Mouse (Mus musculus) forebrain, embryonic 12.5 days (tissue): ENCODE measurements around the gene Nfix. TPM values are rescaled to one million over a fixed set of nuclear protein-coding genes. Genes with fewer than 3 reads are reported as not detected.

ENCODE experiments used
- ATAC-seq: fragments of 200-750 bp; cut with Nextera tagmentation; 2 replicates; pipeline ENCODE4 v1.8.0; 2017; ENCODE audit warnings: moderate TSS enrichment; ENCODE audit not compliant: low FRiP score
- H3K27ac ChIP-seq: fragments of 300-500 bp; sonication (generic); 2 replicates; pipeline ENCODE4 v1.5.1; 2016; ENCODE audit warnings: mild to moderate bottlenecking
- H3K27me3 ChIP-seq: fragments of 300-500 bp; sonication (generic); 2 replicates; pipeline ENCODE4 v1.6.1; 2016; ENCODE audit warnings: mild to moderate bottlenecking
- H3K36me3 ChIP-seq: fragments of 300-500 bp; sonication (generic); replicated peaks from 2 replicates; pipeline ENCODE4 v1.6.1; 2016; ENCODE audit warnings: mild to moderate bottlenecking
- H3K4me1 ChIP-seq: fragments of 300-500 bp; sonication (generic); 2 replicates; pipeline ENCODE4 v1.6.1; 2016
- H3K4me2 ChIP-seq: fragments of 300-500 bp; sonication (generic); 2 replicates; pipeline ENCODE4 v1.6.1; 2016; ENCODE audit warnings: mild to moderate bottlenecking, moderate library complexity
- H3K4me3 ChIP-seq: fragments of 300-500 bp; sonication (generic); replicated peaks from 2 replicates; pipeline ENCODE4 v1.5.1; 2016; ENCODE audit warnings: mild to moderate bottlenecking
- H3K9ac ChIP-seq: fragments of 300-500 bp; sonication (generic); 2 replicates; pipeline ENCODE4 v1.6.1; 2016; ENCODE audit warnings: mild to moderate bottlenecking
- H3K9me3 ChIP-seq: fragments of 300-500 bp; sonication (generic); 2 replicates; pipeline ENCODE4 v1.6.1; 2016
- WGBS: fragments of 180-500 bp; shearing (Covaris S2); methylation state at CpG from one replicate; pipeline ENCODE4 v1.1.7; 2016; 5-methylcytosine and 5-hydroxymethylcytosine counted together
- polyA plus RNA-seq: library from polyadenylated mRNA; unstranded; fragments of >200 nt; fragmentation: Nextera tagmentation; extraction: Ambion mirVana; gene quantifications from 2 replicates; pipeline ENCODE4 v1.2.1, GENCODE M21; 2016

Nfix gene
- polyA plus RNA-seq, 1 experiment from 2014 or later = 31.9 TPM

GRCm38 (mm10) chr8:84711312-84711711 lies 88.8 kb downstream of the Nfix start:
- Histone ChIP-seq H3K27ac (peak overlapping the region; percentile 96), H3K4me3 (no peak overlapping the region), H3K27me3 (peaks cover 59% of the 10 kb centered on the region), H3K36me3 (no peaks in the 10 kb centered on the region), H3K9ac (peak overlapping the region; percentile 39; the same call in 1 of the 2 replicates), H3K4me1 (peaks cover 93% of the 10 kb centered on the region), H3K4me2 (peak overlapping the region; percentile 15; the same call in 1 of the 2 replicates), H3K9me3 (no peaks in the 10 kb centered on the region)
- 40% methylated on average over 3 of the region's 3 CpGs for WGBS
- ATAC-seq = no peak

GRCm38 (mm10) chr8:84709931-84710330 lies 90.2 kb downstream of the Nfix start:
- H3K4me3 ChIP-seq = no peak overlapping the region
- H3K9ac ChIP-seq = peak overlapping the region; percentile 12; the same call in 1 of the 2 replicates
- H3K4me1 ChIP-seq = peaks cover 92% of the 10 kb centered on the region
- H3K9me3 ChIP-seq = no peaks in the 10 kb centered on the region
- H3K27me3 ChIP-seq = peaks cover 60% of the 10 kb centered on the region
- 90% methylated on average over 1 of the region's 1 CpGs for WGBS
- ATAC-seq = no peak
- no peak overlapping the region for H3K4me2 ChIP-seq
- H3K36me3 ChIP-seq = no peaks in the 10 kb centered on the region
- H3K27ac ChIP-seq = peak overlapping the region; percentile 84

GRCm38 (mm10) chr8:84708774-84709475 lies 91.2 kb downstream of the Nfix start:
- Histone ChIP-seq H3K4me2 (peak overlapping the region; percentile 13; the same call in 1 of the 2 replicates), H3K9ac (0 out of 2 replicates have a peak overlapping the region, but pooled peaks have one; percentile 17), H3K27ac (peak overlapping the region; percentile 84), H3K27me3 (peaks cover 60% of the 10 kb centered on the region), H3K36me3 (no peaks in the 10 kb centered on the region), H3K4me1 (peaks cover 91% of the 10 kb centered on the region), H3K4me3 (no peak overlapping the region), H3K9me3 (no peaks in the 10 kb centered on the region)
- peak; percentile 73 for ATAC-seq
- WGBS = 8% methylated on average over 12 of the region's 12 CpGs

GRCm38 (mm10) chr8:84708071-84708541 lies 92.0 kb downstream of the Nfix start:
- H3K4me2 ChIP-seq = peak overlapping the region; percentile 39
- WGBS = 4% methylated on average over 15 of the region's 15 CpGs
- no peaks in the 10 kb centered on the region for H3K36me3 ChIP-seq
- no peaks in the 10 kb centered on the region for H3K9me3 ChIP-seq
- H3K27ac ChIP-seq = peak overlapping the region; percentile 84
- no peak for ATAC-seq
- peaks cover 67% of the 10 kb centered on the region for H3K27me3 ChIP-seq
- 0 out of 2 replicates have a peak overlapping the region, but pooled peaks have one; percentile 33 for H3K4me3 ChIP-seq
- peak overlapping the region; percentile 57 for H3K9ac ChIP-seq
- peaks cover 86% of the 10 kb centered on the region for H3K4me1 ChIP-seq

- peak overlapping the region; percentile 33 for H3K4me3 ChIP-seq
- H3K27ac ChIP-seq = peak overlapping the region; percentile 84
- peak overlapping the region; percentile 39 for H3K4me2 ChIP-seq
- H3K4me1 ChIP-seq = peaks cover 80% of the 10 kb centered on the region
- ATAC-seq = no peak
- 1% methylated on average over 22 of the region's 22 CpGs for WGBS
- no peaks in the 10 kb centered on the region for H3K9me3 ChIP-seq
- H3K9ac ChIP-seq = peak overlapping the region; percentile 57
- no peaks in the 10 kb centered on the region for H3K36me3 ChIP-seq
- peaks cover 75% of the 10 kb centered on the region for H3K27me3 ChIP-seq
These were observed 92.8 kb downstream of the Nfix start for GRCm38 (mm10) chr8:84707267-84707883.

- ATAC-seq = no peak
- H3K4me2 ChIP-seq = peak overlapping the region; percentile 39
- H3K9me3 ChIP-seq = no peaks in the 10 kb centered on the region
- WGBS = 1% methylated on average over 45 of the region's 45 CpGs
- H3K4me3 ChIP-seq = peak overlapping the region; percentile 33
- peak overlapping the region; percentile 84 for H3K27ac ChIP-seq
- H3K36me3 ChIP-seq = no peaks in the 10 kb centered on the region
- H3K4me1 ChIP-seq = peaks cover 75% of the 10 kb centered on the region
- peaks cover 81% of the 10 kb centered on the region for H3K27me3 ChIP-seq
- peak overlapping the region; percentile 57 for H3K9ac ChIP-seq
These were observed 93.4 kb downstream of the Nfix start for GRCm38 (mm10) chr8:84706610-84707266.

GRCm38 (mm10) chr8:84705960-84706359 lies 94.2 kb downstream of the Nfix start:
- Histone ChIP-seq H3K9ac (peak overlapping the region; percentile 57; the same call in 1 of the 2 replicates), H3K27me3 (peaks cover 82% of the 10 kb centered on the region)
- WGBS = 2% methylated on average over 12 of the region's 12 CpGs

GRCm38 (mm10) chr8:84704867-84705831 lies 95.0 kb downstream of the Nfix start:
- H3K4me1 ChIP-seq = peaks cover 67% of the 10 kb centered on the region
- H3K9ac ChIP-seq = peak overlapping the region; percentile 56
- 1% methylated on average over 61 of the region's 61 CpGs for WGBS
- H3K27ac ChIP-seq = peak overlapping the region; percentile 66; the same call in 1 of the 2 replicates
- H3K4me3 ChIP-seq = peak overlapping the region; percentile 30
- peaks cover 86% of the 10 kb centered on the region for H3K27me3 ChIP-seq
- no peak for ATAC-seq
- H3K9me3 ChIP-seq = no peaks in the 10 kb centered on the region
- H3K4me2 ChIP-seq = peak overlapping the region; percentile 47
- H3K36me3 ChIP-seq = no peaks in the 10 kb centered on the region

More at GRCm38 (mm10) chr8:84705960-84706359, 94.2 kb downstream of the Nfix start:
- peak overlapping the region; percentile 66; the same call in 1 of the 2 replicates for H3K27ac ChIP-seq
- peak overlapping the region; percentile 30 for H3K4me3 ChIP-seq
- H3K36me3 ChIP-seq = no peaks in the 10 kb centered on the region
- no peak for ATAC-seq
- no peaks in the 10 kb centered on the region for H3K9me3 ChIP-seq
- H3K4me1 ChIP-seq = peaks cover 73% of the 10 kb centered on the region
- H3K4me2 ChIP-seq = peak overlapping the region; percentile 47

- peaks cover 59% of the 10 kb centered on the region for H3K4me1 ChIP-seq
- ATAC-seq = 0 out of 2 replicates have a peak, but pooled peaks have one; percentile 34
These were observed 95.8 kb downstream of the Nfix start for GRCm38 (mm10) chr8:84704356-84704755.

GRCm38 (mm10) chr8:84703466-84704249 lies 96.5 kb downstream of the Nfix start:
- H3K27ac ChIP-seq = peak overlapping the region; percentile 66; the same call in 1 of the 2 replicates
- ATAC-seq = no peak

More at GRCm38 (mm10) chr8:84704356-84704755, 95.8 kb downstream of the Nfix start:
- Histone ChIP-seq H3K36me3 (peaks cover 3% of the 10 kb centered on the region; the same call in 1 of the 2 replicates), H3K27me3 (peaks cover 89% of the 10 kb centered on the region), H3K4me2 (peak overlapping the region; percentile 47), H3K4me3 (peak overlapping the region; percentile 30), H3K27ac (peak overlapping the region; percentile 66; the same call in 1 of the 2 replicates), H3K9ac (no peak overlapping the region), H3K9me3 (no peaks in the 10 kb centered on the region)
- under 1% methylated on average over 16 of the region's 16 CpGs for WGBS

More at GRCm38 (mm10) chr8:84703466-84704249, 96.5 kb downstream of the Nfix start:
- H3K27me3 ChIP-seq = peaks cover 83% of the 10 kb centered on the region
- no peaks in the 10 kb centered on the region for H3K9me3 ChIP-seq
- H3K9ac ChIP-seq = no peak overlapping the region; the same call in 1 of the 2 replicates
- H3K36me3 ChIP-seq = peaks cover 10% of the 10 kb centered on the region; the same call in 1 of the 2 replicates
- H3K4me3 ChIP-seq = peak overlapping the region; percentile 15; the same call in 1 of the 2 replicates
- H3K4me1 ChIP-seq = peaks cover 52% of the 10 kb centered on the region
- peak overlapping the region; percentile 47 for H3K4me2 ChIP-seq
- 8% methylated on average over 38 of the region's 38 CpGs for WGBS
